Mouse (Mus musculus): Measurements from ENCODE around the gene Rapgef2.

Gene Rapgef2

DNA sequence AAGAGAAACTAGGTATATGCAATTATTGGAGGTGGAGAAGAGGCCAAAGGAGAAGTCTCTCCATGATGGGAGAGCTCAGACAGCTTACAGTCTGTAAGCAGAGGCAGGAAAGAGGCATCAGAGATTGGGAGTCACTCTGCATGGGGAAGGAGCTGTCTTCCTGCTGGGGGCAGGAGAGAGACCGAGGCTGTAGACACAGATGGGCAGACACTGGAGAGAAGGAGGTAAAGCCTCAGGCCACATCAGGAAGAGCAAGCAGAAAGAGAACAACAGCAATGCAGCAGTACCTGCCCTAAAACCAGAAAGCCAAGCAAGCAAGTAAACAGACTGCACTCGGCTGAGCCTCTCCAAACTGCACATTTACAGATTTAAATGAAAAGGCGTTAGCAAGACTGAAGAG lies 81.2 kb downstream of the Rapgef2 start:
- no peak for DNase-seq (ENCODE audit: low read depth, low spot score)

- no peak for DNase-seq (ENCODE audit: low read depth, low spot score)
Observed at GRCm38 (mm10) chr3:79204261-79204660, 82.1 kb downstream of the Rapgef2 start.

DNA sequence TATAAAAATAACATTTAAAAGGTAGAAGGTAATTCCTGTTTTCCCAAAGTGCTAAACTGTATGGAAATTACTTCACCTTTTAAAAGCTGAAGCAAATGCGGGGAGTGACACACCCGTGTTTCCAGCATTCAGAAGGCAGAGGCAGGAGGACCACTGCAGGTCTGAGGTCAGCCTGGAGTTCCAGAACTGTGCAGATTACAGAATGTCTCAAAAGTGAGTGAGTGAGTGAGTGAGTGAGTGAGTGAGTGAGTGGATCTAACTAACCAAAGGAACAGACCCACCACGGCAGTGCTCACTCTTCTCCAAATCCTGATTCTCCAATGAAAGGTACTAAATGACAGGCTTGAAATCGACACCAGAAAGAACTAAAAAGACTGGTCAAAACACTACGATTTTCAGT lies 82.5 kb downstream of the Rapgef2 start:
- DNase-seq (ENCODE audit: low read depth, low spot score) = no peak

DNA sequence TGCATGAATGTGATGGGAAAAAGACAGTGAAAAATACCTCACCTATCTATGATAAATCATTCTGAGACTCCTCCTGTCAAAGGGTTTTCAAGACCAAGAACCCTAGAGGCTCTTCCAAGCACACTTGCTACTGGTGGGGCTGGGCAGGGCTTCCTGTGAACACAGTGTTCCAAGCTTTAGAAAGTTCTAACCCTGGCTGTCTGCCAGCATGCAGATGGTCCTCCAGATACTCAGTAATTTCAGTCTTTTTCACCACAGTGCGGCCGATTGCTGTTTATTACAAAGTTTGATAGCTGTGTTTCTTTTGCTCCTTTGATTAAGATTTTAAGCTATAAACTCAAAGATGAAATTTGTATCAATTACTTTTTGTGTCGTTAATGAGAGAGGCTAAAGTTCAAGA lies 83.1 kb downstream of the Rapgef2 start:
- DNase-seq (ENCODE audit: low read depth, low spot score) = peak; percentile 52

DNA sequence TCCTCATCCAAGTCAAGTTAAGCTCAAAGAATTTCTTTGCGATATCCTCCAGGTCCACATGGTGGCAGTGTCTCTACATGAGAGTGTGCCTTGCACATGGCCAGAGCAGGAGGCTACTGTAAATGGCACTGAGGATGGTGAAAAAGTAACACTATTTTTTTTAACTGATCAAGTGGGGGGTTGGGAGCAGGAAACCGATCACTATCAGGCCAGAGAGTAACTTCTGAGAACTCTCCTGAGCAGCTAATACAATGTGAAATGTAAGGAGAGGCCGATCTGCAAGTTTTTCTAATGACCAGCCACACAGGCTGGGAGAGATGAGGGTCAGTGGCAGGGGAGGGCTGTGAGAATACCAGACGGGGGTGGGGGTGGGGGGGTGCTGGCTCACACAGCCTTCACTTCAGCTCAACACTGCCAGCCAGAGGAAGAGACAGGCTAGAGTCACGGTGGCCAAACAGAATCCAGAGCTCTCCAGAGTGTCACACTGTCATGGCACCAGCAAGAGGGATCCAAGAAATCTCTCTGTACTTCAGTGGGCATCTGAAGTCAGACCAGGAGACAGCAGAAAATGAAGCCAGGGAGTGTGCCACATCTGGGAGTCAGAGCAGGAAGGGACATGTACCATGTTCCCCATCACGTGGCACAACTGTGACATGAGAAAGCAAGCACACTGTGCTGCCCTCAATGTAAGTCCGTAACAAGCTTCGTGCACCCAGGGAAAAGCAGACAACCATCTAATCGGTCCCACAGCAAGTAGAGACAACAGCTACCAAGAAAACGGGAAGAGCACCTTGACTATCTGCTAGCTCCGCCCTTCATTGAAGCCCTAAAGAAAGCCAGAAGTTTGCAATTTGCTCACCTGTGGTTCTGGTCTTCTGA lies 83.8 kb downstream of the Rapgef2 start:
- DNase-seq (ENCODE audit: low read depth, low spot score) = peak; percentile 81

DNA sequence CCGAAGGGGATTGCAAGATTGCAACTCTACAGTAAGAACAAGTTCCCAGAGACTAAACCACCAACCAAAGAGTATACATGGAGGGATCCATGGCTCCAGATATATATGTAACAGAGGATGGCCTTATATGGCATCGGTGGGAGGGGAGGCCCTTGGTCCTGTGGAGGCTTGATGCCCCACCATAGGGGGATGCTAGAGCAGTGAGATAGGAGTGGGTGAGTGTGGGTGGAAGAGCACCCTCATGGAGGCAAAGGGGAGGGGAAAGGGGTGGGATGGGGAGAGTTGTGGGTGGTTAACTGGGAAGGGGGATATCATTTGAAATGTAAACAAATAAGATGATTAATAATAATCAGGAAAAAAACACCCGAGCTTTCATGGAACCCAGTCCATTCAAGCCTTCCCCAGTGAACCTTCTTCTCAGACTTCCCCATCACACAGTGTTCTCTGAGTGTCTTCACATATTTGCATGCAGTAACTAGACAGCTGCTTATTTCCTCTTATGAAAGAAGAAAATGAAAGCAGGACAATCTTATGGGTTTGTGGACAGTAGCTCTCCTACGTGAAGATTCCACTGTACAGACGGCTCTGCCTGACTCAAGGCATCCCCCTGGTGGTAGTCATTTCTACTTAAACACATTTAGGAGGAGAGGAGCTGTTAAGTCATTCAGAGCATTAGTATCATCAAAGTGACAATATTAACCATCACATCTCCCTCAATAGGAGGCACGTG lies 89.4 kb downstream of the Rapgef2 start:
- DNase-seq (ENCODE audit: low read depth, low spot score) = peak; percentile 83

- no peak for DNase-seq (ENCODE audit: low read depth, low spot score)
Observed at GRCm38 (mm10) chr3:79195280-79195679, 91.0 kb downstream of the Rapgef2 start.

- DNase-seq (ENCODE audit: low read depth, low spot score) = peak; percentile 39
Observed at GRCm38 (mm10) chr3:79194111-79194793, 92.1 kb downstream of the Rapgef2 start.

- DNase-seq (ENCODE audit: low read depth, low spot score) = no peak
Observed at GRCm38 (mm10) chr3:79193001-79193400, 93.3 kb downstream of the Rapgef2 start.

DNA sequence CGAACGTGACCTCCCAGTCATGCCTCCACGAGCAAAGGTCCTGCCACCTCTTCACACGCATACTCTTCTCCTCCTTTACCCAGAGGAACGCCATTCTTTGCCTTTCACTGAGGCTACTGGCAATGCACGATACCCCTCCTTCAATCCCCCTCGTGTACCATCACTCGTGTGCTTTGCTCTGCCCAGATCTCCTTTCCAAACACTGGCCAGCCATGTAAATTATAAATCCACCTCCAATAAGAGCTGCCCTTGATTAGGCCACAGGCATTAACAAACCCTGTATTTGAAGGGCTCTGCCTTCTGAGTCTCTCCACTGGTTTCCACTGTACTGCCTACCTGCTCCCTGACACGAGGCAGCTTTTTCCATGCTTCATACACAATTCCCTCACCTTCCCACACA lies 94.3 kb downstream of the Rapgef2 start:
- DNase-seq (ENCODE audit: low read depth, low spot score) = no peak

DNA sequence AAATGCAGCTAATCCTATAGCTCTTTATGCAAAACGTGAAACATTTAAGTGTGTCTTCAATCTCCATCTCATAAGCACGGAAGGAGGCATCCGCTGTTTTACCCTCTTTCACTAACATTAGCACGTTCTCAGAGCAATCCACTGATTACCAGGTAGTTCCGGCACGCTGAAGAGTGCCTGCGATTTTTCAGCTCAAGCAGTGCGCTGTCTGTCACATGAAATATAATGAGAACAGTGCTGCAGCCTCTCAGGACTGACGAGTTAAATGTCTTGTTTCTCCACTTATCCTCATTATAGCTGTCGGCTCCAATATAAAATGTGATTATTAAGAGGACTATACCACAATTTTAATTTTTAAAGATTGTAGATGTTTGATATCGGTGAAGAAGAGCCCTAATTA lies 94.8 kb downstream of the Rapgef2 start:
- DNase-seq (ENCODE audit: low read depth, low spot score) = no peak

GRCm38 (mm10) chr3:79190377-79190776 lies 95.9 kb downstream of the Rapgef2 start:
- DNase-seq (ENCODE audit: low read depth, low spot score) = no peak

DNA sequence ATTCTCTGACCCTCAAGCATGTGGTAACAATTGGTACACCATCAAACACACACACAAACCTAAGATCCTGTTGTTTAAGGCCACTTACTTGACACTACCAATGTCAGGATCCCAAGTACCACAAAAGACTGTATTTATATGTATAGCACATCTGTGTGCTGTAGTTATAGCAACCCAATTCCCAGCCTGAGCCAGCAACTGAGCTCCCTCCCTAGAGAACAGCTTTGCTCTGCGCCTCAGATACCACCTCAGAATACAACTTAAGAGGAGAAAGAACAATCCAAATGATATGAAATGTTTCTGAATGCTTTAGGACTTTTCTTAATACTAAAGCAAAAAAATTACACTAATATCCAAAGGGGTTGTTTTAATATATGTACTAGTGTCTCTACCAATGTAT lies 98.4 kb downstream of the Rapgef2 start:
- DNase-seq (ENCODE audit: low read depth, low spot score) = no peak

DNA sequence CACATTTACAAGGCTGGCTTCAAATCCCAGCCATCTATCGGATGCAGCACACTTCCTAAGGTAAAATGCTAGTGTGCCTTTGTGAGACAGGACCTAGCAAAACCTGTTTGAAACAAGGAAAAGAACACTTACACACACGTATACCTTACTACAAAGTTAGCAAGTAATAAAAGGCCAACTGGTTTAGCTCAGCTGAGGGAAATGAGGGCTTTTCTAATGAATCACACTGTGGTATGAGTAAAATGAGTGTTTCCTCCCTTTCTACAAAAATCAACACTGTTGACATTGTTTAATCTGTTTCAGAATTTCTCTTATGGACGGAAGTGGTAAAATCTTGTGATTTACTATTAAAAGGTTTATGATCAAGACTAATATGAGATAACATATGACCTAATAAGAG lies 104.0 kb downstream of the Rapgef2 start:
- no peak for DNase-seq (ENCODE audit: low read depth, low spot score)

DNA sequence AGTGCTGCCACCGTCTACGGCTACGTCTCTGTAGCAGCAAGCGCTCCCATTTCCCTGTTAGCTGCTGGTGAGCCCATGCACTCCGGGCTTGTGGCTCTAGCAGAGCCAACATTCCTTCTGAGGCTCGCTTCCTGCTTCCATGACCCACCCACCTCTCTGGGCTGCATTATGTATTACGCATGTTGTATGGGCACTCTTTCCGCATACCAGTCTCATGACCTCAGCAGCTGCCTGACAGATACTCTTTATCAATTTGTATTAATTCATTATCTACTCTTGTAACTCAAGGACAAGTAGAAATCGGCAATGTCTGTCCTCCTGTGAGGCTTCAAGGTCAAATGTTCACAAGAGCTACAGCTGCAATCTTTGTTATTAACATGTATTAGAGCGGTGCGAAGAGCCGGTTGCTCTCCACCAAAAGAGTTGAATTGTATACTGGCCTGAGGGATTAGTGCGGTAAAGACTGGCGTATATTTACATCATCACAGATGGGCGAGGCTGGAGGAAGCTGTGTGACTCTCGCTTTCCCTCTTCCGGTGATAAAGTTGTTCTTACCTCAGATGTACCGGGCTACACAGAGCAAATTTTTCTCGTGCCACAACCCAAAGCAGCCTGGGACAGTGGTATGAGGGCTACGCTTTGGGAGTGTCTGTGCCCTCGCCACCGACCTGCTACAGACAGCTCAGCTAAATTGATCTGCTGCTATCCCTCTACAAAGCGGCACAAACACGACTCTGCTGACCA lies 104.9 kb downstream of the Rapgef2 start:
- DNase-seq (ENCODE audit: low read depth, low spot score) = peak; percentile 67

- no peak for DNase-seq (ENCODE audit: low read depth, low spot score)
Observed at GRCm38 (mm10) chr3:79180086-79180485, 106.2 kb downstream of the Rapgef2 start.

- no peak for DNase-seq (ENCODE audit: low read depth, low spot score)
Observed at GRCm38 (mm10) chr3:79179499-79180053, 106.7 kb downstream of the Rapgef2 start.

DNA sequence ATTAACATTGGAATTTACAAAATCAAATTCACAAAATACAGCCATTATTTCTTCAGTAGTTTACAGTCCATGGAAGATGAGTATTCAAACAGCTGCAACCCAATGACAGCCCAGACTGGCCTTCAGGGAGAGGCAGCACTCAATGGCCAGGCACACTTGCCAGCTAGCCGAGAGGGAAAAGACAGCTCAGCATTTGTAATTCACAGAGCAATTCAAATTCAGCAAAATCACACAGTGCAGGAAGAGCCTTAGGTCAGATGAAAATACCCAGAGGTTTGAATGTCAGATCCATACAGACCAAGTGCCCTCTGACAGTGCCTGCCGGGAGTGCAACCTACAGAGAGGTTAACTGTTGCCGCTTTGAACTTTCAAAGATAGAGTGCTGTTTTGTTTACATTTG lies 107.6 kb downstream of the Rapgef2 start:
- DNase-seq (ENCODE audit: low read depth, low spot score) = peak; percentile 9

DNA sequence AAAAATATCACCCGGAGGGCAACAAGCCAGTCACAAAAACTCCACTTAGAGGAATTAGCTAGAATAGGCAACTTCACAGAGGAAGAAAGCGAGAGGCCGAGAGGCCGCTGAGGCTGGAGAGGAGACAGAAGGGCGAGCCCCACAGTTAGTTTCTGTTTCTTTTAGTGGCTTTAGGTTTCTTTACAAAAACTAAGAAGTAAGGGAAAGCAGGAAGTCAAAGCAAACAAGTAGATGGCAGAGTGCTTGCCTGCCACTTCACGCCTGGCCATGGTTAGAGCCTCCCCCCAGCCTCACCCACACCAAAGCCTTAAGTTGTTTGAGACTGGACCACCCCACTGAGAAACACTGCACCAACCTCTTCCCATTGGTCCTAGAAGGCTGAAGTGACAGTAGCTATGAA lies 108.2 kb downstream of the Rapgef2 start:
- DNase-seq (ENCODE audit: low read depth, low spot score) = peak; percentile 73

GRCm38 (mm10) chr3:79177136-79177870 lies 109.0 kb downstream of the Rapgef2 start:
- DNase-seq (ENCODE audit: low read depth, low spot score) = peak; percentile 80

DNA sequence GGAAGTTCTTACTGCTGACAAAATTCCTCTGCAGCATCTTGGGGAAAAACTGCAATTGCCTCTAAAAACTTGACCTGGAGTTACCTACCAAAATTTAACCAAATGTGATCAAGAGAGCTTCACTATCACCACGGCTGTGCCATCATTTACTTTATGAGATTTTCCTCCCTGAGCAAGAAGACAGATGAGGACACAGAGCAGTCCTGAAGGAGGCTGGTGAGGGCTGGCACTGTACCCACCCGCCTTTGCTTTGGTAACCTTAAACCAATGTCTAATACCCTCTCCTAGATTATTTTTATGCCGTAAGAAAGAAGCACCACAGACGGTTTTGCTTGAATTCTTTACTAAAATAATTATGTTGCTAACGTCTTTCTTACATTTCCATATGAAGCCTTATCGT lies 112.1 kb downstream of the Rapgef2 start:
- no peak for DNase-seq (ENCODE audit: low read depth, low spot score)

Measured in CD4-positive helper T cell, adult 2 months (primary cell).